Mouse (Mus musculus) heart, postnatal 0 days (tissue): ENCODE data around the gene Olfr639. TPM values are rescaled to one million over a fixed set of nuclear protein-coding genes. Genes with fewer than 3 reads are reported as not detected.

Experiments
- ATAC-seq: fragments of 200-750 bp; cut with Nextera tagmentation; 2 replicates; pipeline ENCODE4 v1.8.0; 2017; ENCODE audit warnings: low read depth, moderate number of reproducible peaks, moderate library complexity; ENCODE audit not compliant: insufficient read depth
- DNase-seq: peaks from one replicate; pipeline ENCODE4 v3.0.0-alpha.2; 2016; ENCODE audit warnings: low spot score
- H3K27ac ChIP-seq: fragments of 300-500 bp; sonication (generic); 2 replicates; pipeline ENCODE4 v1.5.1; 2014; ENCODE audit warnings: low read depth, mild to moderate bottlenecking
- H3K27me3 ChIP-seq: fragments of 300-500 bp; sonication (generic); 2 replicates; pipeline ENCODE4 v1.6.1; 2014; ENCODE audit warnings: low read length, mixed read lengths; ENCODE audit not compliant: control insufficient read depth, insufficient read depth
- H3K36me3 ChIP-seq: fragments of 300-500 bp; sonication (generic); replicated peaks from 2 replicates; pipeline ENCODE4 v1.6.1; 2014; ENCODE audit warnings: low read length, mixed read lengths; ENCODE audit not compliant: control insufficient read depth, insufficient read depth
- H3K4me1 ChIP-seq: fragments of 300-500 bp; sonication (generic); 2 replicates; pipeline ENCODE4 v1.6.1; 2014; ENCODE audit warnings: antibody characterized with exemption; ENCODE audit not compliant: control insufficient read depth, insufficient read depth
- H3K4me2 ChIP-seq: fragments of 300-500 bp; sonication (generic); 2 replicates; pipeline ENCODE4 v1.6.1; 2014; ENCODE audit warnings: low read depth, mild to moderate bottlenecking, low read length, moderate library complexity
- H3K4me3 ChIP-seq: fragments of 300-500 bp; sonication (generic); 2 replicates; pipeline ENCODE4 v1.5.1; 2014; ENCODE audit warnings: low read depth, low read length
- H3K9ac ChIP-seq: fragments of 300-500 bp; sonication (generic); replicated peaks from 2 replicates; pipeline ENCODE4 v1.6.1; 2014; ENCODE audit warnings: low read depth, low read length, mixed read lengths
- H3K9me3 ChIP-seq: fragments of 300-500 bp; sonication (generic); replicated peaks from 2 replicates; pipeline ENCODE4 v1.6.1; 2016; ENCODE audit warnings: low read length; ENCODE audit not compliant: control insufficient read depth
- CTCF ChIP-seq: IDR thresholded peaks from 2 replicates; pipeline ENCODE4 v1.5.1; 2016; ENCODE audit warnings: antibody characterized with exemption, control low read depth, low read depth
- EP300 ChIP-seq: IDR thresholded peaks from 2 replicates; pipeline ENCODE4 v1.6.1; 2016; ENCODE audit warnings: antibody characterized with exemption, low read depth
- WGBS: fragments of 180-500 bp; shearing (Covaris S2); extraction: QIAGEN DNeasy Blood & Tissue Kit; methylation state at CpG from one replicate; pipeline ENCODE4 v1.1.7; 2014; 5-methylcytosine and 5-hydroxymethylcytosine counted together
- polyA plus RNA-seq: library from polyadenylated mRNA; unstranded; fragments of >200 nt; fragmentation: Nextera tagmentation; extraction: Ambion mirVana; gene quantifications from 2 replicates; pipeline ENCODE4 v1.2.1, GENCODE M21; 2015
- total RNA-seq: library from RNA; depleted of rRNA; stranded (reverse); fragments of >200 nt; gene quantifications from 2 replicates; pipeline ENCODE4 v1.2.3, GENCODE M21; 2014; ENCODE audit warnings: low replicate concordance; rRNA removed

Gene Olfr639
- total RNA-seq (not detected in 2 replicates), polyA plus RNA-seq (not detected in 2 replicates)

DNA sequence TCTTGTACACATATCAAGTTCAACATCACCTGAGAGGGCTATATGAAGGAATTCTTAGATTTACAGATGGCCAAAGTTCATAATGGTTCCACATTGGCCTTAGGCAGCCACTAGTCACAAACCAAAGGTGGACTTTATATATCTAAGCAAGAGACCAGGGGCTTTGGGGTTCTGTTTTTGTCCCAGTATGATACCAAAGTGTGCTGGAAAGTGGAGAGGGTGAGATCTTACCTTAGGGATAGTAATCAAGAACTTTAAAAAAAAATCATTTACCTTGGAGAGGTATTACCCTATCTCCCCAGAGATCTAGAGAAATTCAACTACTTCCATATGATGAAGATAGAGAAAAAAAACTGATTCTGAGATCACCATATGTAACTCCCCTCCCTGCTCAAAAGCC is at the start of gene Olfr639:
Olfr639 (minus strand) TSS at position 101 of the 400 bp plus-strand sequence.
- TF ChIP-seq EP300, result no peak
- no peak for TF ChIP-seq CTCF
- Histone ChIP-seq H3K9ac (no peak within 1 kb of the TSS), H3K4me1 (no peaks in the 10 kb centered on the region), H3K27ac (no peak within 1 kb of the TSS), H3K4me3 (no peak within 1 kb of the TSS), H3K36me3 (no peaks in the 10 kb centered on the region), H3K27me3 (no peaks in the 10 kb centered on the region), H3K9me3 (no peaks in the 10 kb centered on the region), H3K4me2 (no peak within 1 kb of the TSS)
- DNase-seq, result no peak
- no peak for ATAC-seq

- Histone ChIP-seq H3K27ac (no peak within 1 kb of the TSS), H3K9ac (no peak within 1 kb of the TSS), H3K4me3 (no peak within 1 kb of the TSS), H3K36me3 (no peaks in the 10 kb centered on the region), H3K4me1 (no peaks in the 10 kb centered on the region), H3K9me3 (no peaks in the 10 kb centered on the region), H3K4me2 (no peak within 1 kb of the TSS), H3K27me3 (no peaks in the 10 kb centered on the region)
- no peak for TF ChIP-seq CTCF
- no peak for TF ChIP-seq EP300
- 36% methylated on average over 2 of the region's 2 CpGs for WGBS
- ATAC-seq, result no peak
- no peak for DNase-seq
Measured at GRCm38 (mm10) chr7:104061345-104061744, 44.2 kb upstream of the Olfr639 start, which contains the start of gene 4930516K23Rik. Gene 4930516K23Rik, minus strand, starts transcription at chr7:104061445.

DNA sequence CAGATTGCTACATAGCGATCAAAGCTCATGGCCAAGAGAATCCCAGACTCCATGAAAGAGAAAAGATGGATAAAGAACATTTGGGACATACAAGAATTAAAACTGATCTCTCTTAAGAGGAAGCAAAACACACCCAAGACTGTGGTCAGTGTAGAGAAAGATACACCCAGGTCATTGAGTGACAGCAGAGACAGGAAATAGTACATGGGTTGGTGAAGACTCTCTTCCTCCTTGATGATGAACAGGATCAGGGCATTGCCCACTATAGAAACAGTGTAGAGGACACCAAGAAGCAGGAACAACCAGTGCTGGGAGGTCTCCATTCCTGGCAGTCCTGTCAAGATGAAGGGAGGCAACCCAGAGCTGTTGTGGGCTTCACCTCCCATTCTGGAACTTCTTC is 42.1 kb upstream of the Olfr639 start:
- no peak for DNase-seq
- no peak overlapping the region for H3K9ac ChIP-seq
- ATAC-seq, result no peak
- H3K9me3 ChIP-seq, result no peaks in the 10 kb centered on the region
- no peak overlapping the region for H3K27ac ChIP-seq
- H3K4me2 ChIP-seq, result no peak overlapping the region
- H3K4me1 ChIP-seq, result no peaks in the 10 kb centered on the region
- 77% methylated on average over 1 of the region's 1 CpGs for WGBS
- TF ChIP-seq EP300, result no peak
- no peak for TF ChIP-seq CTCF
- H3K27me3 ChIP-seq, result no peaks in the 10 kb centered on the region
- no peak overlapping the region for H3K4me3 ChIP-seq
- H3K36me3 ChIP-seq, result no peaks in the 10 kb centered on the region

GRCm38 (mm10) chr7:104052566-104052965 is 35.5 kb upstream of the Olfr639 start, which contains the start of gene Olfr642:
Gene Olfr642, minus strand, starts transcription at chr7:104052666.
- no peak within 1 kb of the TSS for H3K9ac ChIP-seq
- H3K27me3 ChIP-seq, result no peaks in the 10 kb centered on the region

DNA sequence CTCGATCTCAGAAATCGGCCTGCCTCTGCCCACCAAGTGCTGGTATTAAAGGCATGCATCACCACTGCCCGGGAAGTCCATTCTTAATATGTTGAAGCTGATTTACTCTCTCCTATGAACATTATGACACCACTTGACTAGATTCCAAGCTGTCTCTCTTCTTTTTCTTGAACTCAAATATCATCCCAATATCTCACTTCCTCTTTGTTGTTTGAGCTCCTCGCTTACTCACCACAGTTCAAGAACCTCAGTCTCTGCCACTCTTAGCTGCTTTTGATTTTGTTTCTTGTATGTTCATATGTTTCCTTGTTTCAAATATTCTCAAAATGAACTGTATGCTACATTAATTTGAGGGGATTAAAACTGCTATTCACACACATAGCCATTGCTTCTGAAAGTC is 33.6 kb upstream of the Olfr639 start:
- no peak overlapping the region for H3K4me2 ChIP-seq
- no peaks in the 10 kb centered on the region for H3K36me3 ChIP-seq
- ATAC-seq (no peak), DNase-seq (no peak)
- 70% methylated on average over 4 of the region's 4 CpGs for WGBS
- no peak overlapping the region for H3K4me3 ChIP-seq
- H3K4me1 ChIP-seq, result no peaks in the 10 kb centered on the region
- H3K9ac ChIP-seq, result no peak overlapping the region
- H3K27me3 ChIP-seq, result no peaks in the 10 kb centered on the region
- no peak for TF ChIP-seq CTCF
- no peaks in the 10 kb centered on the region for H3K9me3 ChIP-seq
- no peak overlapping the region for H3K27ac ChIP-seq

More at GRCm38 (mm10) chr7:104052566-104052965, 35.5 kb upstream of the Olfr639 start, which contains the start of gene Olfr642:
- Histone ChIP-seq H3K36me3 (no peaks in the 10 kb centered on the region), H3K4me2 (no peak within 1 kb of the TSS), H3K9me3 (no peaks in the 10 kb centered on the region), H3K4me1 (no peaks in the 10 kb centered on the region), H3K27ac (no peak within 1 kb of the TSS), H3K4me3 (no peak within 1 kb of the TSS)
- DNase-seq, result no peak
- no peak for TF ChIP-seq EP300
- no peak for TF ChIP-seq CTCF
- ATAC-seq, result no peak
- 42% methylated on average over 1 of the region's 1 CpGs for WGBS

DNA sequence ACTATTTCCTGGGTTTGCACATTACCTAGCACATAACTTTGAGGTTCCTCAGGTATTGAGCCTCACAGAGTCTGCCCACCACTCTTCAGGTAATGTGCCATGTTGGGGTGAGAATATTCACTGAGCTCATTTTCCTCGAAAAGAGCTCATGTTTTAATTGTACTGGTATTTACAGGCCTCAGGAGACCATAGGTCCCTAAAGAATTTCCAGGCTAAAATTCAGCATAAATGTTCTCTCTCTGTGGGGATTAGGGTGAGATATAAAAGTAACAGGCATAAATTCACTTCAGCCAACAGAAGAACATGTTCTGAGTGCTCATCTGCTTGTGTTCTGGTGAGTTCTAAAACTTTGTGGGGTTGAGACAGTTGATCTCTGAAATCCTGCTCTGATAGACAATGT is 18.0 kb upstream of the Olfr639 start, which contains the start of gene Olfr641:
Olfr641 (plus strand) TSS at position 301 of the 400 bp plus-strand sequence.
- H3K4me2 ChIP-seq, result no peak within 1 kb of the TSS
- WGBS, result 39% methylated on average over 1 of the region's 1 CpGs
- H3K4me3 ChIP-seq, result no peak within 1 kb of the TSS
- no peak within 1 kb of the TSS for H3K27ac ChIP-seq
- ATAC-seq (no peak), DNase-seq (no peak)
- H3K9me3 ChIP-seq, result no peaks in the 10 kb centered on the region
- no peaks in the 10 kb centered on the region for H3K27me3 ChIP-seq
- H3K36me3 ChIP-seq, result no peaks in the 10 kb centered on the region
- TF ChIP-seq EP300, result no peak
- TF ChIP-seq CTCF, result no peak
- no peaks in the 10 kb centered on the region for H3K4me1 ChIP-seq
- H3K9ac ChIP-seq, result no peak within 1 kb of the TSS
